Mouse (Mus musculus): Measurements from ENCODE around the gene Tmem247.

DNA sequence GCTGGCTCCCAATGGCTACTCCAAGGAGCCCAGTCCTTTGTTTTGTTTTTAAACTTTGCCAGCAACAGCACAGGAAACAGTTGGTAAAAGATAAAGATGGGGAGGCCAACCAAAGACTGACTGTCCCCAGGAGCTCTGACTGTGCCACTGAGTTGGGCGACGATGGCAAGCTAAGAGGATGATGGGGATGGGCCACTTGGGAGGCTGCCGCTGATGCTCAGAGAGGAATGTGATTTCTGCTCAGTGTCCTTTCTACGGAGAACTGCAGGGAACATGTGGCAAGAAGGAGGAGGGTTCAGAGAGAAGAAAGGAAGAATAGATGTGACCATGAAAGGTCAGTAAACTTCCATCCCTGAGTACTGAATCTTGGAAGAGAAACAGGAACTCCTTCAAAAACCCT, 22.0 kb upstream of the Tmem247 start:
- TF ChIP-seq EP300 (IDR thresholded peaks at IDR 0.05; ENCODE audit: low read depth) (no peak), CTCF (IDR thresholded peaks at IDR 0.05; ENCODE audit: low read depth) (no peak)
